Mouse (Mus musculus): ENCODE data around the gene Hdhd3. TPM values are rescaled to one million over a fixed set of nuclear protein-coding genes. Genes with fewer than 3 reads are reported as not detected.
"Not testable (repeated sequence)": the region's sequence is repeated elsewhere in the genome, so short reads cannot be mapped to it uniquely, and the experiment has no call there.

The Hdhd3 gene
- polyA plus RNA-seq, 1 experiment: 0.59 TPM

- no peaks in the 10 kb centered on the region; the same call in 1 of the 2 replicates for H3K36me3 ChIP-seq (ENCODE audit: control insufficient read depth)
- H3K27me3 ChIP-seq (ENCODE audit: control insufficient read depth): peaks cover 20% of the 10 kb centered on the region
- no peak overlapping the region for H3K4me3 ChIP-seq (replicated peaks)
- TF ChIP-seq TAL1 (IDR thresholded peaks at IDR 0.05; ENCODE audit: low read length) (no peak), GATA1 (IDR thresholded peaks at IDR 0.05; ENCODE audit: low read length) (no peak)
- no peaks in the 10 kb centered on the region for H3K9me3 ChIP-seq (ENCODE audit: control insufficient read depth, low read length)
- peaks cover 42% of the 10 kb centered on the region for H3K4me1 ChIP-seq (ENCODE audit: control insufficient read depth)
These were observed 17.0 kb downstream of the Hdhd3 start for GRCm38 (mm10) chr4:62486162-62486696.

- peaks cover 26% of the 10 kb centered on the region for H3K27me3 ChIP-seq (ENCODE audit: control insufficient read depth)
- H3K4me3 ChIP-seq (replicated peaks): no peak overlapping the region
- no peak for TF ChIP-seq TAL1 (IDR thresholded peaks at IDR 0.05; ENCODE audit: low read length)
- no peak for TF ChIP-seq GATA1 (IDR thresholded peaks at IDR 0.05; ENCODE audit: low read length)
- no peaks in the 10 kb centered on the region; the same call in 1 of the 2 replicates for H3K36me3 ChIP-seq (ENCODE audit: control insufficient read depth)
- no peaks in the 10 kb centered on the region for H3K9me3 ChIP-seq (ENCODE audit: control insufficient read depth, low read length)
- peaks cover 45% of the 10 kb centered on the region for H3K4me1 ChIP-seq (ENCODE audit: control insufficient read depth)
These were observed 17.7 kb downstream of the Hdhd3 start for GRCm38 (mm10) chr4:62485450-62486161.

GRCm38 (mm10) chr4:62484928-62485327 lies 18.3 kb downstream of the Hdhd3 start:
- Histone ChIP-seq H3K27me3 (ENCODE audit: control insufficient read depth) (peaks cover 33% of the 10 kb centered on the region), H3K4me3 (replicated peaks) (no peak overlapping the region), H3K4me1 (ENCODE audit: control insufficient read depth) (peaks cover 50% of the 10 kb centered on the region), H3K9me3 (ENCODE audit: control insufficient read depth, low read length) (peaks cover 3% of the 10 kb centered on the region; the same call in 1 of the 2 replicates), H3K36me3 (ENCODE audit: control insufficient read depth) (no peaks in the 10 kb centered on the region; the same call in 1 of the 2 replicates)
- TF ChIP-seq GATA1 (IDR thresholded peaks at IDR 0.05; ENCODE audit: low read length): no peak

GRCm38 (mm10) chr4:62480709-62481605 lies 22.3 kb downstream of the Hdhd3 start:
- Histone ChIP-seq H3K4me1 (ENCODE audit: control insufficient read depth) (peaks cover 39% of the 10 kb centered on the region), H3K36me3 (ENCODE audit: control insufficient read depth) (no peaks in the 10 kb centered on the region), H3K9me3 (ENCODE audit: control insufficient read depth, low read length) (peaks cover 6% of the 10 kb centered on the region; the same call in 1 of the 2 replicates), H3K27me3 (ENCODE audit: control insufficient read depth) (peaks cover 60% of the 10 kb centered on the region), H3K4me3 (replicated peaks) (no peak overlapping the region)
- TF ChIP-seq TAL1 (IDR thresholded peaks at IDR 0.05; ENCODE audit: low read length) (no peak), GATA1 (IDR thresholded peaks at IDR 0.05; ENCODE audit: low read length) (no peak)

- H3K9me3 ChIP-seq (ENCODE audit: control insufficient read depth, low read length): peaks cover 6% of the 10 kb centered on the region; the same call in 1 of the 2 replicates
- peaks cover 32% of the 10 kb centered on the region for H3K4me1 ChIP-seq (ENCODE audit: control insufficient read depth)
- peaks cover 62% of the 10 kb centered on the region for H3K27me3 ChIP-seq (ENCODE audit: control insufficient read depth)
- TF ChIP-seq GATA1 (IDR thresholded peaks at IDR 0.05; ENCODE audit: low read length) (no peak), TAL1 (IDR thresholded peaks at IDR 0.05; ENCODE audit: low read length) (no peak)
- no peaks in the 10 kb centered on the region for H3K36me3 ChIP-seq (ENCODE audit: control insufficient read depth)
- peak within 1 kb of the TSS; percentile 53 for H3K4me3 ChIP-seq (replicated peaks)
These were observed 23.1 kb downstream of the Hdhd3 start, which contains the start of gene Bspry for GRCm38 (mm10) chr4:62479937-62480708. TSS of gene Bspry (plus strand) at chr4:62480053.

- H3K36me3 ChIP-seq (ENCODE audit: control insufficient read depth); H3K9me3 ChIP-seq (ENCODE audit: control insufficient read depth, low read length): not testable (repeated sequence)
- peak overlapping the region; percentile 53 for H3K4me3 ChIP-seq (replicated peaks)
- H3K4me1 ChIP-seq (ENCODE audit: control insufficient read depth): peaks cover 28% of the 10 kb centered on the region
- peaks cover 62% of the 10 kb centered on the region for H3K27me3 ChIP-seq (ENCODE audit: control insufficient read depth)
These were observed 23.7 kb downstream of the Hdhd3 start for GRCm38 (mm10) chr4:62479593-62479936.

GRCm38 (mm10) chr4:62477542-62478244 lies 25.6 kb downstream of the Hdhd3 start:
- TF ChIP-seq TAL1 (IDR thresholded peaks at IDR 0.05; ENCODE audit: low read length) (no peak), GATA1 (IDR thresholded peaks at IDR 0.05; ENCODE audit: low read length) (no peak)
- Histone ChIP-seq H3K4me1 (ENCODE audit: control insufficient read depth) (peaks cover 35% of the 10 kb centered on the region), H3K27me3 (ENCODE audit: control insufficient read depth) (peaks cover 56% of the 10 kb centered on the region), H3K4me3 (replicated peaks) (no peak overlapping the region), H3K9me3 (ENCODE audit: control insufficient read depth, low read length) (peaks cover 6% of the 10 kb centered on the region; the same call in 1 of the 2 replicates), H3K36me3 (ENCODE audit: control insufficient read depth) (no peaks in the 10 kb centered on the region)

- TF ChIP-seq GATA1 (IDR thresholded peaks at IDR 0.05; ENCODE audit: low read length) (no peak), TAL1 (IDR thresholded peaks at IDR 0.05; ENCODE audit: low read length) (no peak)
- H3K27me3 ChIP-seq (ENCODE audit: control insufficient read depth): peaks cover 37% of the 10 kb centered on the region
- peaks cover 41% of the 10 kb centered on the region for H3K4me1 ChIP-seq (ENCODE audit: control insufficient read depth)
- peaks cover 6% of the 10 kb centered on the region; the same call in 1 of the 2 replicates for H3K9me3 ChIP-seq (ENCODE audit: control insufficient read depth, low read length)
- no peak overlapping the region for H3K4me3 ChIP-seq (replicated peaks)
- H3K36me3 ChIP-seq (ENCODE audit: control insufficient read depth): no peaks in the 10 kb centered on the region
These were observed 27.5 kb downstream of the Hdhd3 start for GRCm38 (mm10) chr4:62475793-62476192.

Measured in erythroblast, embryonic 14.5 days (primary cell).